Mouse (Mus musculus) spleen, postnatal 14 days (tissue): ENCODE measurements around the gene Rmdn2.
A peak's percentile ranks its signal among the peaks of the same experiment; 100 is the strongest.

Experiments used
- DNase-seq, 2 experiments: peaks; one replicate each; pipeline ENCODE4 v3.0.0; 2021 to 2022; ENCODE audit warnings: low spot score in 2 of 2

Gene Rmdn2

DNA sequence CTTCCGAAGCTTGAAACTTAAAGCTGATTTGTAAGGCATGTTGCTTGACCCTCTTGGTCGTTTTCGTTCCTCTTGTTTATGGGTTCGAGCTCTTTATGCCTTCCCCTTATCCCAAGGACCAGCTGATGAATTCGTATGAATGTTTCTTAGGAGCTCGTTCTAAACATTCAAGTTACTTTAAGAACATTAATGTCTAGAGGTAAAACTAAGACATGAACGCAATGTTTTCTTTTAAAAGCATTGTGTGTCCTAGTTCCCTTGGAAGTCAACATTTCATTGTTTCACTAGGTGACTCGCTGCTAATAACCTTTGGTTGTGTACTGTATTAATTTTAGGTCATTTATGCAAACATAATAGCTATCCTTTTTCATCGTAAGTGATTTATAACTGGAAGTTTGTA lies 4.2 kb downstream of the Rmdn2 start:
- no peak for DNase-seq

DNA sequence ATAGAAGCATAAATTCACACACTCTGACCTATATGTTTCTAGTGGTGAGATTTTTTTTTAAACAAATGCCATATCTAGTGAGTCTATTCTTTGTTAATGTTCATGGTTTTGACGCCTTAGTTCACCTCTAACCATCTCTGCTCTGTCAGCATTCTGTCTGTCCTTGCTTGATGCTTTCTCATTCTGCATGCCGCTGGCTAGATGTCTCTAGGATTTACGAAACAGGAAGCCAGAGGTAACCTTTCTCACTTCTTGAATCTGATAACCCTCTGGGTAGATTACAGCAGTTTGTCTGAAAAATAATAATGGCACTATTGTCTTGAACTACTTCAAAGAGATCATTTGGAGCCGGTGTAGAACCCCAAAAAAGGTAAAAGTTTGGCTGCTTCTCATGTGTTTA lies 5.0 kb downstream of the Rmdn2 start:
- DNase-seq, result no peak

DNA sequence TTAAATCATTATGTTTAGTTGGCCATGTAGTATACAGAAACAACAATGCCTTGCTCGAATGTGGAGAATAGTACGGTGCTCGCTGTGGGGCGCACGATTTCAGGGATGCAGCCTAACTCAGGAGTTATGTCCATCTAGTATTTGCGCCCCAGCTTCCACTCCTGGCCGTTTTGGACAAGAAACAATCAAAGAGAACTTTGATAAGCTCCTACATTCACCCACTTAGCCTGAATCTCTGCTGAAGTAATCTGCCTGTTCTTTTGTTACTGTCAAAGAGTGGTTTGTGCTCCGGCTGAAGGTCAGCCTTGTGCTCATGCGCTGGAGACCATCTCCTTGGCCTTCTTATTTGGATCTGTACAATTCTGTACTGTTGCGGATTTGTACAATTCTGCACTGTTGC lies 6.8 kb downstream of the Rmdn2 start:
- no peak for DNase-seq

DNA sequence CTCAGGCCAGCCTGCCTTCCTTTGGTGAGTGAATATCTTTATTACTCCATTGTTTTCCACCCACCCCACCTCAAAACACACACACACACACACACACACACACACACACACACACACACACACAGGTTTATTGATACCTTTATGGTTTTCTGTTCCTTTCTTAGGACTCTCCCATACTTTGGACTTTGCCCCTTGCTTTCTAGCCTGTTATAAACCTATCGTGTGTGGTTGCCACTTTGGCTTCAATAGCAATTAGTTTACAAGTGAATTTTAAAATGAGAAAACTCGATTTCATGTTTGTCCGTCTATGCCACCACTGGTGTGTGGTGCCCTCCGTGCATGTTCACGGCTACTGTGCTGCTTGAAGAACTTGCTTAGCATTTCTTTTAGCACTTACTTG lies 7.3 kb downstream of the Rmdn2 start:
- no peak for DNase-seq

DNA sequence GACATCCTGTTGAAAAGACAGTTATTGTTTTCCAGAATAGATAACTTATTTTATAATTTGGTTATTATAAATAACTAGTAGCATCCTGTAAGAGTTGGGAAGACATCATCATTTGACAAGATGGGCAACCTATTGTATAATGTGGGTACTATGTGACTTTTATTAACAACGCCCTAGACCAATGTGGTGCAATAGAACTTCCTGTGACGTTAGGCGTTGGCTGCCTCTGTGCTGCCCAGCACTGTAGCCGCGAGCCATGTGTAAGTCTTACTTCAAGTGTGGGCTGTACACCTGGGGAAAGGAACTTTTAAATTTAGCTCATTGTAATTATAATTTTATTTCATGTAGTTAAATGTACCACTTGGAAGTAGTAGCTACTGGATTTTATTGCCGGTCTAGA lies 10.4 kb downstream of the Rmdn2 start:
- no peak for DNase-seq

DNA sequence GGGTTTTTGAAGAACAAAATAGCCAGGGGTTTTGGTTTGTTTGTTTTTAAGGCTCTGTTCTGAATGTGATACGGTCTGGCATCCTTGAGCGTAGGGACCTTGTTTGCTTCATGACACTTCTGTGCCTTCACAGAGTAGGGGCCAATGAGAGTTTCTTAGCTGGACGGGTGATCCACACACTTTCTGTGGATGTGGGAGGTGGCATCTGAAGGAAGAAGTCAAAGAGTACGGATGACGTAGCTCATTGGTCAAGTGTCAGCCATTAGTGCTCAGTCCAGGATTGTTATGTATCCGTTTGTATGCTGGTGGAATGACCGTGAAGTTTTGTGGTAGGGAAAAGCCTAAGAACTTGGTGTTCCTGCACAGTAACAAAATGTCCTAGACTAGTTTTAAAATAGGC lies 10.9 kb downstream of the Rmdn2 start:
- DNase-seq, result no peak

DNA sequence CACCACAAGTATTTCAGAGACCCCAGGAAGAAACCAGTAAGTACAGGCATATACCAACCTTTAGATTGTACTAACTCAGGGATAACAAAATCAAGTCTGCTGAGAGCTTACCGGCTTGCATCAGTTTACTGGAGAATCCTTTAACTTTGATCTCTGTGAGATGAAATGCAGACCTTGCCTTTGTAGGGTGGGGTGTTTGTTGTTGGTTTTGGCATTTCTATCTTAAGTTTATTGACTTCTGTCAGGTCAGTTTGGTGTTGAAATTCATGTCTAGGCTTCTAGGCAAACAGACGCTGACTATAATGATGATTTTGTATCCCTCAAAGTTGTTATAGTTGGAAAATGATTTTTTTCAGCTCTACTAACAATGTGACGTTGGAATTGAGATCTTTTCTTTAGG lies 12.2 kb downstream of the Rmdn2 start:
- no peak for DNase-seq

DNA sequence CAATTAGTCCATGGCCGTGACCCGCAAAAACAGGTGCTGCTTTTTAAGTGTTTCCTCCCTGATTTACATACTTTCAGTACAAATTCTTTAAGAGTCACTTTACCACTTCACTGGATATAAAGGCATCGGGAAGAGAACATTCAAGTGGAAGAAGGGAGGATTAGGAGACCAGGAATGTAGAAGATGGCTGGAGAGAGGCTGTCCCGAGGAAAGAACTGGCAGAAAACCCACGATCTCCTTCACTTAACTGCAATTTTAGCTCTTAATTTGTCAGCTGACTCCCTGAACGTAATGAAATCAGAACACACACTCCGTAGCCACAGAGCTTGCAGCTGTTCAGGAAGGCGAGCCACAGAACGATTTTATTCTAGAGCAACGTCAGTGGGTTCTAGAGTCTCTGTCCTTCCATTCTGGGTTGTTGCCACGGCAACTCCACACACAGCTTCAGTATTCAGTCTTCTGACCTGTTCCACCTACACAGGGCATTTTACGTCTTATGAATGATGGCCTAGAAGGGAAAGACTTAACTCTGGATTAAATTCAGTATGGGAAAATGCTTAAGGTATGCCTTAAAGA lies 14.7 kb downstream of the Rmdn2 start:
- DNase-seq, result no peak

DNA sequence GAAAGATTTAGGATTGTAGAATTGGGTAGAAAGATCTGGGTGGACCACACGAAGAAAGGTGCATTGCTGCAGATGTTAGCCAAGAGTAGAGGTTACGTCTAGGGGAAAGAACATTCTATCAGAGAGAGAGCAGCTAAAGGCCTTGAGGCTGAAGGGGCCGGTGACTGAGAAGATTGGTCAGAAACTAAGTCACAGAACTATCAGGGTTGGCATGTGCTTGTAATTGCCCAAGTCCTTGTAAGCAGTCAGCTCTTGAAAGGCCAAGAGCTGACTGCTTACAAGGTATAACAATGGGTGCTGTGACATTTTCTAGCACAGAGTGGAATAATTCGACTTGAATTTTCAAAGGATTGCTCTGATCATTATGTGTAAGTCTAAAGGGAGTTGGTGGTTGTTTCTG lies 38.2 kb downstream of the Rmdn2 start:
- no peak for DNase-seq

DNA sequence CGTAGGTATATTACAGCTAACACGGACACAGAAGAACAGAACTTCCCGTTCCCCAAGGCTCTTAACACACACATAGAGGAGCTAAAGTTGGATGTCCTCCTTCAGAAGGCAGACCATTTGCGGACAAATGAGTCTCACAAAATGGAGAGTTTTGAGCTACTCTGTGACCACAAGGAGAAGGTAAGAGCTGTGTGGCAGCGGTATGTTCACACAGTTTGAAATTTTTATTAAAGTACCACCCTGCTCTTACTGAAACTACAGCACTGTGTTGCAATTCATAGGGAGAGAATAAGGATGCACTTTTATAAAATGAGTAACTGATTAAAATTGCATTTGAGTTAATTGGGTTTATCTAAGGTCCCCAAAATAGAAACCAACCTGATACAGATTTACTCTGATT lies 38.6 kb downstream of the Rmdn2 start:
- DNase-seq, result no peak

DNA sequence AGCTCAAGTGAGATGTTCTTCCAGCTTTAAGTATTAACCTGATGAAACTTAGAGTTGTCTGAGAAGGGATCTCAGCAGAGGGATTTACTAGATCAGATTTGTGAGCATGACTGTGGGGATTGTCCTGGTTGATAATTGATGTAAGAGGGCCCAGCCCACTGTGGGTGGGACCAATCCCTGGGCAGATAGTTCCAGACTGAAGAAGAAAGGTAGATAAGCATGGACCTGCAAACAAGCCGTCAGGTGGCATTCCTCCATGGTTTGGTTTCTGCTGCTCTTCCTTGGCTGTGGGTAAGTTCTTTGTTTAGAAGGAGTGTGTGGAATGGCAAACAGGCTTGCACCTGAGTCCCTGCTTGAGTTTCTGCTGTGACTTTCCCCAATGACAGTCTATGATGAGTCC lies 41.5 kb downstream of the Rmdn2 start:
- DNase-seq, result no peak

DNA sequence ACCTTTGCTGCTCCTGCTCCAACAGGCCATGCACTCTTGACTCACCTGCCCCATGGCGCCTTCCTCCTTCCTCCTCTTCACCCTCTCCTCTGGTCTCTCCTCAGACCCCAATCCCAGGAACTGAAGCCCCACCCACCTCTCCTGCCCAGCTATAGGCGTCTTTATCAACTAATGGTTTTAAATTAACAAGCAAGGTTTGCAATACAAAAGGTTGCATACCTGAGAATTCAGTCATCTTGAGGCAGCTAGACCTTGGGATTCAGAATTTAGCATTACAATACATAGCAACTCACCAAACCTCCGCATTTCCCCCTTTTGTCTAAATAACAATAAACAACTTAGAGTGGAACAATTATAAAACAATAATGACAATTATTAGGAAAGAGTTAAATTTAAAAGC lies 42.5 kb downstream of the Rmdn2 start:
- DNase-seq, result no peak

DNA sequence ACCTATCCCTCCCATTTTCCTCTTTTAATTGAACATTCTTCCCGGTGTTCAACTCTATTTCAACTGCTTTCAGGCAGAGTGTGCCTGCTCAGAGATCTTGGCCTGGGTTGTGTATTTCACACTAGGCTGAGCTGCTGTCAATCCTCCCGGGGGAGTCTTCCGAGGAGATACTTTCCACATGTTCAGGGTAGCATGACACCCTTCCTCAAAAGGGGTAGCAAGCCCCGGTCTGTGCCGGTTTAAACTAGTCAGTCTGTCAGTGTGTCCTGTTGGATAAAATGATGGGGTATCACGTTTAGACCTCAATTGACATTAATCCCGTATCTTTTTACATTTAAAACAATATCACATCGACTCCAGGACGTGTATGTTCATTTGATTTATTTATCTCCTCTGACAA lies 46.1 kb downstream of the Rmdn2 start:
- no peak for DNase-seq

DNA sequence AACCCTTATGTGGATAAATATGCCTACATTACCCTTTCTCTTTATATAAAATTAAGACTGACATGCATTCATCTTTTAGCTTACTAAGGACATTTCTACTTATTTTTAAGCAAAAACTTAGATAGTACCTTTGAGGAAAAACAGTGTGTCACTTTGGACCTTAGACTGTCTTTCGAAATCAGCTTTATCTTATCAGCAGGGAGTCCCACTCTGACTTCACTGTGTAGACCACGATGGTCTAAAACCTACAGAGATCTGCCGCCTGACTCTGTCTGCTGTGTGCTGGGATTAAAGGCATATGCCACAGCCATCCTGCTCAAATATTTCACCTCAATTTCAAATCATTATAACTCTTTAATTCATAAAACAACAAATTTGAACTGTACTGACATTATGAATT lies 46.8 kb downstream of the Rmdn2 start:
- DNase-seq, result no peak

DNA sequence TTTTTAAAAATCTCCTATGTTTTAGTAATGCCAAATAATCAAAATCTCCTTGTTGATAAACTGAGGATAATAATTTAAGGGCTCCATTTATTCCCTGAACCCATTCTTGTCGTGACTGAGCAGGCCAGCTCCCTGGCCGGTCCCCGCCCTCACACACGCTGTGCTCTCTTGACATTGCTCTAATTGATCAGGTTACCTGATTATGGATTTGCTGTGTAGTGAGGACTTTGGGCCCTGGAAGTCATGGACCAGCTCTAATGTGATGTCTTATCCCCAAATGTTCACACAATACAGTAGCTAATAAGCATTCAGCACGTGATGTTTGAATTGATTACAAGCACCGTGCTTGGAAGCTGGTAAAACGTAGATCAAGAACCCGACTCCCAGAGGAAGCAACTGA lies 47.2 kb downstream of the Rmdn2 start:
- no peak for DNase-seq

DNA sequence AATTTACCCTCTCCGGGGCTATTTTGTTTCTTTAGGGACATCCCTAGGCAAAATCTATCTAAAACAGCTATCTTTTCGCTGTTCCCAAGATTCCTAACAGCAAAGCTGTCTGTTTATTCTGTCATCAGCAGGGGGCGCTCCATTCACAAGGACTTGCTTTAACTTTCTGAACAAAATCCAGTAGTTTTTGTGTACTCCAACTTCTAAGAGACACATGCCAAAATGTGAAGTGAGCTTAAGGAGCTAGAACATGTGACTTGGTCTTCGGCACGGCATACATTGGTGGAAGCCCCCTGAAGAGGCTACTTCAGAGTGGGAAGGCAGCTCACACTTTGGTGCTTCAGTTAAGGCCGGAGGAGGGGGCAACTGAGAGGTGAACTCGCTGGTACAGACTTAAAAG lies 49.7 kb downstream of the Rmdn2 start:
- peak in 1 of 2 experiments; percentile 28 for DNase-seq

DNA sequence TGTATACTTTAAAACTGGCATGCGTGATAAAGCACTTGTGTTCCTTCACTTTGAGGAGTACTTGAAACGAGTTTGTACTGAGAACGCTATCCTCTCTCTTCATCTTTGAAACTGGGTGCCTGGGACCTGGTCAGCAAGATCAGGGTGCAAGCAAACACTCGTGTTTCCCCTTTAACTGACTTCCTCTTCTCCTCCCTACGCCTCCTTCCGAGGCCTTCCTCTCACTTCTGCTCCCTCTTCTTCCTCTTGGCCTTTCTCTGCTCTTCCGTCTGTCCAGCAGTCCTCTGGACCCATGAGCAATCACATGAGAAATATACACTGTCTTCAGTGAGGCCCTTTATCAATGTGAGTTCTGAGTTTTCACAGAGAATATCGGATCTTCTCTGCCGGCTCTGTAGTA lies 50.2 kb downstream of the Rmdn2 start:
- no peak for DNase-seq

DNA sequence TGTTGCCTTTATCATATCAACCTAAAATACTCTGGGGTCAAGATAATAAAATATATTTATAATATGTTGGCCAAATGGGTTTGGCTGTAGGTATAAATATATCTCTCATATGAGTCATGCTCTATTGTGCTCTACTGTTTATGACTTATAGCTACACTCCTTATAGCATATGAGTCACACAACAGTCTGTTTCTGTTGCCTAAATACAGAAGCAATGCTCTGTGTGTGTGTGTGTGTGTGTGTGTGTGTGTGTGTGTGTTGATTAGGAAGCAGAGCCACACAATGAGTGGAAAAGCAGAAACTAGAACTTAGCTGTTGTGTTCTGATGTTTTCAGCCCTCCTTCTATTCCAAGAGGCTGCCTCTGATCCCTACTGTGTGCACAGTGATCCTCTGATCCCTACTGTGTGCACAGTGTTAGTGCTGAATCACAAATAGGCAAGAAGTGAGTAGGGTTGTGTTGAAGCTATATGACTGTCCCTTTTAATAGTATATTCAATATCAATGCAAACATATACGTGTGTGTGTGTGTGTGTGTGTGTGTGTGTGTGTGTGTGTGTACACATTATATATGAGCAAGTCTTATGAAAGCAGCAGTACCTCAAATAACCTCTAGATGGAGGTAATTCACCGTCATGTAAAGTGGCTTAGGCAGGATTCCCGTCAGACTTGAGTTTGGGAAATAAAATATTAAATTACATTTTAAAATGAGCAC lies 51.9 kb downstream of the Rmdn2 start:
- no peak for DNase-seq

DNA sequence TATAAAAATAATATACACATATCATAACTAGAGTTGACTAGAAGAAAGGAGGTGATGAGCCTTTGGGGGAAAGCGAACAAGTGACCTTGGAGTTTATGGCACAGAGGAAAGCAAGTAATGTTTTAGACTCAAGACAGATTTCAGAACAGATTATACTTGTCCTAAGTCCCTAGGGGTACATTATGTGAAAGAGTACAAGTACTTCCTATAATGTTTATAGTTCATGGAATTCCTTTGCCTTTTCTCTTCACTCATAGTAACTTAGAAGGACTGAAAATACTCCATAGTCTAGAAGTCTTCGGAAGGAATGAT lies 52.4 kb downstream of the Rmdn2 start:
- no peak for DNase-seq

DNA sequence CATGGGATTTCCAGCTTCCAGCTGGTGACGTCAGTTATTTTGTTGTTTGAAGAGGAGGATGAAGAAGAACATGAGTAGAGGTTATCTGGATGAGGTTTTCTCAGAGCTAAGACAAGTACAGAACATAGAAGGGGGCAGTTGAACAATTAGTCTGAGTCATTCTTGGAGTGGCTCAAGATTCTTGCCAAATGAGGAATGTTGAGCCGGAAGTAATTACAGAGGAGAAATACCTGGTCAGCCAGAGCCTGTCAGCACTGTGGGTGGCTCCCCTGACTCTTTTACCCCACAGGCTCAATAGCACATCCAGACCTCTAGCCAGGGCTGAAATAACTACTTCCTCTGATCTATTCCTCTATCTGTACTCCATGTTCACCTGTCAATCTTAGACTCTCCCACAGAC lies 59.2 kb downstream of the Rmdn2 start:
- no peak for DNase-seq

DNA sequence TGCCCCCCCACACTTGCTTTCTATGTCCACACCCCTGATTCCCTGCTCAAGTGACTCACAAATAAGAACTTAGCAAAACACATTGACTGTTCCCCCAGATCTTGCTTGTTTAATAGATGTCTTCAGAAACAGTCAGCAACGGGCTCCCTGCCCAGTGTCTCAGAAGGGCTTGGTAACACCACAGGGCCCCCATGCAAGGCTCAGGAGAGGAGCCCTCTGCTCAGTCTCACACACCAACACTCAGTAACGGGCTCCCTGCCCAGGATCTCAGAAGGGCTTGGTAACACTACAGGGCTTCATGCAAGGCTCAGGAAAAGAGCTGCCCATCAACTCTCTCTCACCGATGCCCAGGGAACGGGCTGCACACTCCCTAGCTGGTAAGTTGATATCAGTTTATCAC lies 83.4 kb downstream of the Rmdn2 start:
- no peak for DNase-seq

DNA sequence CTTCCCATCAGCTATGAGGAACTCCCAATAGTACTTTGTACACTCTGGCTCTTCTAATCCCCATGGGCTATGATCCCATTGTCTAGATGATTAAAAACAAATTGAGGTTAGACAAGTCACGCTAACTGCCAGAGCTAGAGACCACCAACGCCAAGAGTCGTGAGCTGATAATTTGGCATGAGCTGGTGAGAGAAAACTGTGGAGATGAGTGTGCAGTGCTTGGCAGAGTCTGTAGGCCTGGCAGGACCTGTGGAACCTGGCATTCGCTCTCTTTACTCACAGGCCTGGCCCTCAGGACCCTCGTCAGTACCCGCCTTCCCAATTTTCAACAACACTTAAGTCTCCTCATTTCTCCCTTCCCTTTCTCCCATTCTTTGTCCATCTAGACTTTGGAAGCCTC lies 83.9 kb downstream of the Rmdn2 start:
- DNase-seq, result no peak

DNA sequence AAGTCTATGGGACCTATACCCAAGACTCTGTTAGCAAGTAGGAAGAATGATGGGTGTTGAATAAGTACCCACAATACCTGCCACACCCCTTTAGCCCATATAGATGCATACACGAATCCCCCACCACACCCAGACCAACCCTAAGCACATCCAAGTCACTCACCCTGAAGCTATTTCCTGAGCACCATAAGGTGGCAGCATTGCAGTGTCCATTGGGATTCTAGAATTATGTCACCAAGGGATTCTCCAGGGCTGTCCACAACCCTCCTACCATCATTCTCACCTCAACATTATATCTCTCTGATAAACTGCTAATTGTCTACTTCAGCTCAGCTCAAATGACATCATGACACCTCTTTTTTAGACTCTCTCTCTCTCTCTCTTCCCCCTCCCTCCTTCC lies 87.5 kb downstream of the Rmdn2 start:
- DNase-seq, result no peak

DNA sequence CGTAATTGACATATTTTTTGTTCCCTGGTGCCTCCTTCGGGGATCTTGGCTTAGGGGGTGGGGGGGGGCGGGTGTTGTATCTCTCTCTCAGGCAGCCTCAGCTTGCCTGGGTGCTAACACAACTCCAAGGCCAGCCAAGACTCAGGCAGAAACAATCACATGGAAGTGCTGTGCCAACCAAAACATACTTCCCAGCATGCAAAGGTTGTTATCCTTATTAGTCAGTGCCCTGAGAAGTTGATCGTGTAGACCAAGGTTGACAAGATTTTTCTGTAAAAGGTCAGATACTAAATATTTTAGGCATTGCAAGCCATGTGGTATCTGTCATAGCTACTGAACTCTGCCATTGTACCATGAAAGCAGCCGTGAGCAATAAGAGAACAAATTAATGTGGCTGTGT lies 89.2 kb downstream of the Rmdn2 start:
- no peak for DNase-seq
